Mouse (Mus musculus): ENCODE measurements around the gene Abr.
A peak's percentile ranks its signal among the peaks of the same experiment; 100 is the strongest.

The Abr gene

DNA sequence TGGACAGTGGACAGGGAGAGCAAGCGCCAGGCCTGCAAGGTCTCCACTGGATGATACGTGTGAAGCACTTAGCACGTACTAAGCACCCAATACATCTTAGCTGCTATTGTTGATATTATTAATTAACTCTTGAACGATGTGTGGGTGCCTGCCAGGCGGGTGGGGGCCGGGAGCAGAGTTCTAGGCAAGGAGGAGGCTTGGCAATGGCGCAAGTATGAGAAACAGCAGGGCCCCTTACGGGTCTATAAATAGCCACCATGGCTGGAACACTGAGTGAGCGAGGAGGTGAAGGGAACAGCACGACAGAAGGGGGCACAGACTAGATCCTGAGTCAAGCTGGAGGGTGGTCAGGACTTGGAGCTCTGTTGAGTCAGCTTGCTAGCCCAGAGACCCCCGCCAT is 107.0 kb downstream of the Abr start:
- DNase-seq, result no peak

DNA sequence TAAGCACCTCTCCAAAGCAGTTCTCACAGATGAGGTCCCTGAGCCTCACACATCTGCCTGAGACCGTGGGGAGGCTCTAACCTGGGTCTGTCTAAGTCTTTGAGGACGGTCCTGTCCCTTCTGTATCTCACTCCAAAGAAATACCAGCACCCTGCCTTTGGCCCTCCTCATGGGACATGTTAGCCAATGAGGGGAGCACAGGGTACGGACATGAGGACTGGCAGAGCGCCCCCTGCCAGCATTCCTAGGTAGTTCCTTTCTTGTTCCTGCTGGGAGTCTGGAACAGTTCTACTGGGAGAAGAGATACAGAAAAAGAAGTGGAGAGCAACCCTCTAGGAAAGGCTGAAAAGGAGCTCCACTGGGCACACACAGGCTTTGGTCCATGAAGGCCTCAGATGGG is 111.1 kb downstream of the Abr start:
- no peak for DNase-seq

DNA sequence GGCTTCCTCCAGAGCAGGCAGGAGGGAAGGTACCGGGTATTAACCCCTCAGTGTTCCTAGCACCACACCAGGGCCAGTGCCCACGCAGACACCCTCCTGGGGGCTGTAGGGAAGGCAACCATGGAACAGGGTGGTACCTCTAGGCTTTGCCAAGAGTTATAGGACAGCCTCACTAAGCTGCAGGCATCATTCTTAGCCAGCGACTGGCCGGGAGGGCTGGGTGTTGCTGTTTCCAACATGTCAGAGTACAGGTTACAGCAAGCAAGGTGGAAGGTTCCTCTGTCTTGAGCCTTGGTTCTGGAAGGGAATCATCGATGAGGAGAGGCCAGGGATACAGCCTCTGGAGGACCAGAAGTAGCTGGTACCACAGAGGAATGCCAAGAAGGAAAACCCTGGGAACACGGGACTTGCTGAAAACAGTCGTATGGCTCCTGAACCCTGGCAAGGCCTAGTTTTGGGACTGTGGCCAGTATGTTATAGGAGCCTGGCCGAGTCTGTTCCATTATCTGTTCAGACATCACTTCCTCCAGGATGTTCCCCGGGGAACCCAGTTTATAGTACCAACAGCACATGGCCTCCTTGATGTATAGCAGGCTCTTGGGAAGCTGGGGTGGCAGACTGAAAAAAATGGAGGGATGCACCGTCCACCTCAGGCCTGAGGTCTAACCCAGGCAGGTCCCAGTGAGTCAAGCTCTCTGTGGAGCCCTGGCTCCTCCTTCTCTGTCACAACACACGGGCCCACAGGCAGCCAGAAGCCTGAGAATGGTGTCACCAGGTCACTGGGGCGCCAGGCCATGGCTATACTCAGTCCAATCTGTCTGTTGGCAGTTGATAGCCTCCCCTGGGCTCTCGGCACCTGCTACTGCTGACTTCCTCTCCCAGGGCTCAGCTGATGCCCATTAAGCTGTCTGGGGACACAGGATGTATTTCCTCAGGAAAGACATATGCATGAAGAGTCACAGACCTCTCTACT is 112.1 kb downstream of the Abr start:
- no peak for DNase-seq

DNA sequence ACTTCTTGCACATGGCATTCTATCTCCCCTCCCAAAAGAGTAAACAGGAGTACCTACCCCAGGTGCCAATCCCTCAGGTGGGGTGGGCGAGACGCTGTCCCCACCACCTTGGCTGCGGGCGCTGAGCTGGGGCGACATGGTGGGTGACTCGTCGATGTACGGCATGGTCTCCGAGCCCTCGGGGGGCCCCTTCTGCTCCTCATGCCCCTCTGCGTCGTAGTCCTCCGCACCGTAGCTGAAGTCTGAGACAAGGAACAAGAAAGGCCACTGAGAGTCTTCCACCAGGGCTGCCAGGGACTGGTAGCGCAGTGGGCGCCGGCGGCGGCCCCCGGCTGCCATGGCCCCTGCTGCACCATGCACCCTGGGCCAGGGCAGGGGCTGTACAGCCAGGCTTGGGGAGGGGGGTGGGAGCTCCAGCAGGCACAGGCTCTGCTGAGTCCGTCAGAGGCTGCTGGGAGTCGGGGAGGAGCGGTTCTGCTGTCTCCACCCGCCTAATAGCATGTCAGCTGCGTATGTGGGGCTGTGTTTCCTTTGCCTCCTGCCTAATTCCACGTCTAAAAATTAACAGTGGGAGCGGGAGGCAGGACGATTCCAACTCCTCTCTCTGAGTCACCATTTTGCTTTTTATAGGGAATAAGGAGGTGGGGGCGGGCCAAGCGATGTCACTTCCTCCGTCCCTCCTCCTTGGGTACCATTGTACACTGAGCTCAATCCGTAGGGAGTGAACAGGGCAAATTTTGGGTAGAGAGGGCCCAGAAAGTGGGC is 113.1 kb downstream of the Abr start:
- DNase-seq, result no peak

DNA sequence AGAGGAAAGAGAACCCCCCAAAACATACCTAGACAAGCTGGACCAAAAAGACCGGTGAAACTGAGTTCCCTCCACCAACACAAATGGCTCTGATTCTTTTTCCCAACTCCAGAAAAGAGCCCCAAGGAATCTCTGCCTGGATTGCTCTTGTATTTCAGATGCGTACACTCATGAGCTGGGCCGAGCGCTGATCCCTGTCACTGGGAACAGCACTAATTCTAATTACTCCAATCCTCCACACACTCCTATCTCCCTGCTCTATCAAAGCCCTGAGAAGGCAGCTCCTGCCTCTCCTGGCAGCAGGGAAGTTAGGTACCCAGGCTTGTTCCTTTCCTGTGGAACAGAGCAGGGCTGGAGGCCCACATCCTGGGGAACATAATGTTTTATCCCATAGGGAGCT is 114.0 kb downstream of the Abr start:
- DNase-seq, result no peak

DNA sequence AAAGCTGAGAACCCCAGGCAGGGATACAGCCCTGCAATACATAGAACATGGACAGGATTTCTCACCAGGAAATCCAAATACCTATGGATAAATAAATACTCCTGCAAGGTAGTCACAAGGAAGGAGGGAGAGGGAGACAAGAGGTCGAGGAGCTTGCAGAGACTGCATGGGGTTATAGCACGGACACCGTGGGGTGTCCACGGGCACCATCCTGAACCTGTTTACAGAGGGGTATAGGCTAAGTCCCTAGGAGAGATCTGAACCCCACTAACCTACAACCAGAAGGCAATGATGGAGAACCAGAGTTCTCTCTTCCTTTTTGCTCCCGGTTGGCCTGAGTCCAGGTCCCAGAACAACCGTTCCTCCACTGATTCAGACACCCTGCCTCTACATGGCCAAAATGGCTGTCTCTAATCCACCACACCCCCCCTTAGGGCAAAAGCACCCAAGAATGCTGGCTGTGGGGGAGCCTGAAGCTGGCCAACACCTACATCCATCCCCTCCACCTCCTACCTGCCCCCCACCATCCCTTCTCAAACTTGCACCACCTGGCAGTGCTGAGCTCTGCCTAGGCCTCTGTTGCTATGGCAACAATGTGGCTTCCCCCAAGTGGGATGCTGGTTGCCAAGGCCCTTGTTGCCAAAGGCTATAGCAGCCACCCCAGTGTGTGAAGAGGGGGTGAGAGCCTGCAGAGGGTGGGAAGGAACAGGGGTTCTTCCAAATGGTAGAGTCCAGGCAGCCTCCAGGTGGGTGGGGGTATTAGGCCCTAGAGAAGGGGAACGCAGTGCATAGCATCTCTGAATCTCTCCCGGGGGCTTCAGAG is 114.6 kb downstream of the Abr start:
- no peak for DNase-seq

DNA sequence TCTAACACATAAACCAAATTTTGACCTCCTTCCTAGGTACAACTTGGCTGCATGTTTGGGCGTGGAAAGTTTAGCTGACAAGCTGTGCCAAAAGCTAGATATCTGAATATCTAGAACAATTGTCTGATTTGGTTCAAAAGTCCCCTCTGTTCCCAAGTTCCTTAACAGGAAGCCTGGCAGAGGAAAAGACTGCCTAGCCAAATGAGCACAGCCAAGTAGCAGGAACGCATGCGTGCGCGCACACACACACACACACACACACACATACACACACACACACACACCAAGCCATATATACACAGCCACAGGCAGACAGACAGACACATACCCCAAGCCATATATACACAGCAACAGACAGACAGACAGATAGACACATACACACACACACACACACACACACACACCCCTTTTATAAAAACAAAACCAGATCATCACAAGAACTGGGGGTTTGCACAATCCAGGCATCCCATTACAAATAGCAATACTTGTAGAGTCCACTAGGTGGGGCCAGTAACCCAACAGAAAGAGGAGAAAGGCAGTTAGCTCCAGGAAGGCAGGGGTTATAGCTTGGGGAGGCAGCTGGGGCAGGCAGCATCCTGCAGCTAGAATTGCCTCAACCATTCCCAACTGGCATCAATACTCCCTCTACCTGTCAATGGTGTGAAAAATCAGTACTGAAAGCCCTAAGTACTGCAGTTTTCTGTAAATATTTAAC is 115.4 kb downstream of the Abr start:
- DNase-seq, result peak; percentile 35

DNA sequence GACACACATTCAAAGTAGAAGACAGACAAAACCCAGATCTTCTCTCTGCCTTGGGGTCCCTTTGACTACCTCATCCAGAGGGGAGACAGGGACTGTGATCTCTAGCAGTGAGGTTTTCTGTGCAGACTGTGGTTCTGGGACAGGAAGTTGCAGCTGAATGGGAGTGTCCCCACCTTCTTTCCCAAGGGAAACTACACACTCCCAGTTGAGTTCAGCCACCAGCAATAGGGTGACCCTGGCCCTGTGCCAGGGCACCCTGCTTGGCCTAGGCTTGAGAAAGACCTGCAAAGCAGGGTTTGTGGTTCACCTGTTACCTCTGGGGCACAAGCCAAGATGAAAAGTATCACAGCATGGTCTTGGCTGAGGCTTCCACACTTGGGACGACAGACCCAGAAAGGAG is 117.0 kb downstream of the Abr start:
- no peak for DNase-seq

DNA sequence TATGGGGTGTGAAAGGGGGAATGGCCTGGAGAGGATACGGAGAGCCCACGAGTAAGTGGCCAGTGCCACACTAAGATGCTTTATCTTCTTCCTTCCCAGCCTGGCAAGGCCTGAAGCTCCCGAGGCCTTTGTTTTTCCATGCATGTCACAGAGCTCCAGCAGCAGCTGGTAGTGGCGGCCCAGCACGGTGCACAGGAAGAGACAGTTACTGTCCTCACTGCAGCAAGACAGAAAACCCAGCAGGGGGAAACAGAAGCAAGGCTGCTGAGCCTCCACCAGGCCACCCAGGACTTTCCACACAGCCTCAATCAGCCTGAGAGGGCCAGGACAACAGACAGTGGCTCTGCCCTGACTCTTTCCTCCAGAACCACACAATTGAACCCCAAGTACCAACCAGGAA is 118.1 kb downstream of the Abr start:
- DNase-seq, result no peak

DNA sequence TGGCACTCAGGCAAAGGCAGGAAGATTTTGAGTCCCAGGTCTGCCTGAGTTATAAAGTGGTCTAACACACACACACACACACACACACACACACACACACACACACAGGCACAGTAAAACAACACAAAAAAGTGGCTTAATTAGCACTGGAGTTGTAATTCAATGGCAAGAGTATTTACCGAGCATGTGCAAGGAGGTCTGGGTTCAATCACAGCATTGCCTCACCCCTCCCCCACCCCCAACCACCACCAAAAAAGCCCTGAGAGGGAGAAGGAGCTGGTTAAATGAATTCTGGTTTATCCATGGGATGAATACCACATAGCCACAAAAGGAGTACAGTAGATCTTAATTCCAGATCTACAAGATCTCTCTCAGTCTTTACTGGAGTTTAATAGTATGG is 122.1 kb downstream of the Abr start:
- no peak for DNase-seq

DNA sequence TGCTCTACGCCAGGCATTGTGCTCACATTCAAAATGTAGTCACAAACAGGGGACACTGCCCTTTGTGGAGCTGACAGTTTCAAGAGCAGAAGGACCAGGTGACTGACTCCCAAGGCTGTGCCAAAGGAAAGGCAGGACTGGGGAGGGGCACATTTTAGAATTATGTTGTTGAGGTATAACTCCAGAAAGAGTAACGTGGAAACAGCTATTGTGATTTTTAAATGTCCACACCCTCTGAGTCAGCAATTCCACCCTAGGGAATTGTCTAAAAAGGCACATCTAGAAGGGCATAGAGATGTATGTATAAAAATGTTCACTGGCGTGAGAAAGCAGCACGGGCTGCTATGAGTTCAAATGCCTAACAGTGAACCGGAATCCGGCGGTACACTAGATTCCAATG is 122.5 kb downstream of the Abr start:
- no peak for DNase-seq

DNA sequence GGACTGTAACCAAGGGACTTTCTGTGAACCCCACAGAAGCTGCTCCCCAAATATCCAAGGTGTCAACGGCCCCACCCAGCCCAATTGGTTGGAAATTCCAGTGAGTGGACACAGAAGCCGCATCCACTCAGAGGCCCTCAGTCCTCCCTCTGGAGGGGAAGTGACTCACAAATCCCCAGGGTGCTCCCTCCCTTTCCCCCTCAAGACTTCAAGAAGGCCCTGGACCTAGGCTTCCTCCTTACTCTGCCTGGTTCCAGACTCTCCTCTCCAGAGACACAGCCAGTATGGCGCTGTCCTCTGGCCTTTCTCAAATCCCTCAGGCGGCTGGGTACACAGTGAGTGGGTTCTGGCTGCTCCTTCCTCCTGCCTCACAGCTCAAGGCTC is 124.4 kb downstream of the Abr start:
- DNase-seq, result no peak

DNA sequence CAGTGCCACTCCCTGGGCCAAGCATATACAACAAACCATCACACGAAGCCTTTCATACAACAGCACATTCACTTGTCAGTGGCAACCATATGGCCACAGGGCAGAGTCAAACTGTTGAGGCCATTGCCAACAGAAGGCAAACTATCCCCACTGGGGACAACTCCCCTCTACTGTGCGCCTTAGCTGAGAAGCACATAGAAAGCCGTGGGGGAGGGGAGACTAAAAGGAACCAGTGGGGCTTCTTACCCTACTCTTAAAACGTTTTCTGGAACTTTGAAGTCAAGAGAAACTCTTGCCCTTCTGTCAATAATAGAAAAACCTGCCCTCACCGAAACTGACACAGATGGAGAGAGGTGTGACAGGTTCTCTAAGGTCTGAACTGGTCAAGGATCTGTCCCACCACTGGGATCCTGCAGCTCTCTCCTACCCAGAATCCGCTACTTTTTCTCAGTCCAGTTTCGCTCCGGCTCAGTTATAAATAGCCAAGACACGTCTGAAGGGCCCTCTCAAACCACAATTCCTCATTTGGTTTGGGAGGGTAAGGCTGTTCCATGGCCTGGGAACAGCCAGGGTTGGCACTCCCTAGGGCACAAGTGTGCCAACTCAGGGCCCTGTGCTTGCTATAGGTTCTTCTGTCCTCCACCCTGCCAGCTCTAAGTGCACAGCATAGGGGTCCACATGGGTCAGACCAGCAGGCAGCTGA is 124.9 kb downstream of the Abr start:
- DNase-seq, result no peak

DNA sequence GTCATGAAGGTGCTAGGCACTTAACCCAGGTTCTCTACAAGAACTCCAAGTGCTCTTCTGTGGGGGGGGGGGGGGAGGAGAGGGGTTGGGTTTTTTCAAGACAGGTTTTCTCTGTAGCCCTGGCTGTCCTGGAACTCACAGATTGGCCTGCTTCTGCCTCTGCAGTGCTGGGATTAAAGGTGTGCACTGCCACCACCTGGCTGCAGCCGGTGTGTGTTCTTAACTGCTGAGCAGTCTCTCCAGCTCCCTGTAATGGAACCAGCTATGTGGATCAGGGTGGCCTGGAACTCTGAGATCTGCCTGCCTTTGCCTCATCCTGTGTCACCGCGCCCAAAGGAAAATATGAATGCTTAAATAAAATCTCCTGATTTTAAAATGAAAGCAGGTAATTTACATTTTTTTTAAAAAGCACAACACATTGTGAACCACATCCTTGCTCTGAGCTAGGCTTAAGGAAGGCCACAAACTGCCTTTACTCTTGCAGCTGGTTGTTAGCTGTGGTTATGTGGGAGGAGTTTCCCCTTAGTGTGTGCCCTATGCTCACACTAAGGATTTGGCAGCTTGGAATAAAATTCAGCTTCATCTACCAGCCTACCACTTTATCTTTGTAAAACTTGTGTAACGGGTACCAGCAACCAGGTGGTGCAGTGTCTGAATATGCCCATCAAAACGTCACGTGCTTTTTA is 125.9 kb downstream of the Abr start:
- DNase-seq, result peak; percentile 35

DNA sequence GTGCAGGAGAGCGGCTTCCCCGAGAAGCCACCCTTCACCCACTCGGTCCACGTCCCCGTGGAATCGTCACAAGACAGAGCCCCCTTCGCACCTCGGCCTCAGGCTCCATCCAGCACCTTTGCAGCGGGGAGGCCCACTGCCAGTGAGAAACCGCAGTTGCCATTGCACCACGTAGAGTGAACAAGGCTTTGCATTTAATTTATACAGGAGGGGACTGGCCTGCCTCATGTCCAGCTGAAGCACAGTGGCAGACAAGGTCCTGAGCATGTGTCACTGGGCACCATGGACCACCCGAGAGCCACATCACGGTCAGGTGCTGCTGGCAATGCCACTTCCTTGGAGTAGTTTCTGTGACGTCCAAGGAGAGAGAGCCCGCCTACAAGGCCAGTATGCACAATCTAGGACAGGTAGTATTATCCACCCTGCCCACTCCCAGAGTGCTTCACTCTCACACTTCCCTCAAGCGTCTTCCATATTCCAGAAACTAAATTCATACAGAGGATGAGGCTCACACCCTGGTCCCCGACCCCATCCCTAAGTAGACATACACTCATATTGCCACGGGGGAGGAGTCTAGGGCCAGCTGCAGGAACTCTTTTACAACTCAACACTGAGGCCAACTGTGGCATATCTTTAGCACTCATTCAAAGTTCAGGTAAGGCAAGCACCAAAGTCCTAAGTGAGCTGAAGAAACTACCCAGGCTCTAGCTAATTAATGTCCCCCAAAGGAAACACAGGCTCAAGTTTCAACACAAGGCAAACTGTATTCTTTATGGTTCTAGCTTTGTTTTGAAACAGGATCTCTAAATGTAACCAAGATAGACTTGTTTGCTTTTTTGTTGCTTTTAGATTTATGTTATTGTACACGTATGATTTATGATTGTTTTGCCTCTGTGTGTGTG is 126.7 kb downstream of the Abr start:
- DNase-seq, result no peak

DNA sequence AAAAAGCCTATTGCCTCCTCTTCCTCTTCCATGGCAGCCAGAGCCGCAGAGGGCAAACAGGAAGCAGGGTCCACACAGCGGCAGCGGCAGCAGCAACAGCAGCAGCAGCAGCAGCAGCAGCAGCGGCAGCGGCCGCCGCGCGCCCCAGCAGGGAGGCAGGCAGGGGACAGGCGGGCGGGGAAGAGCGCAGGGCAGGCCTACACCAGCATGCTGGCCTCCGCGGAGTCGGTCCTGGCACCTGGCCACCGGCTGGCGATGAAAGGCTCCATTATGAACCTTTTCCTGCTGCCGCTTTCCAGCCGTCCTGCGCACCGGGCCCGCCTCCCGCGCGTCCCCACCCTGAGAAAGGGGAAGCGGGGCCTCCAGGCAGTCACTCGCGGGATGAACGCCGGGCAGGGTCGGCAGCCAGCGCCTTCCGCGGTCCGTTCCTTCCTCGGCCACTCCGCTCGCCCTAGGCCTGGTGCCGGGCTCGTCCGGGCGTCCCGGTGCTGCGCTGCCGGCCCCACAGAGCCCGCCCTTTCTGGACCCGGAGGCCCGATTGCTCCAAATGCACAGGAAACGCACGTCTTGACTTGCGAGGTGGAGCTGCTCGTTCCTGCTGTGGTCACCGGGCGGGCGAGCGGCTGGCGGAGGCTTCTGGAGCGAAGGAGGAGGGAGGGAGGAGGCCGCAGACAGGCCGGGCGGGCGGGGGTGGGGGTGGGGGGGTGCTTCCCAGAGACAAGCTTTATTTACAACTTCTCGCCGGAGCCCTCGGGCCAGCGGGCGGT is 127.6 kb downstream of the Abr start:
- peak; percentile 51 for DNase-seq

DNA sequence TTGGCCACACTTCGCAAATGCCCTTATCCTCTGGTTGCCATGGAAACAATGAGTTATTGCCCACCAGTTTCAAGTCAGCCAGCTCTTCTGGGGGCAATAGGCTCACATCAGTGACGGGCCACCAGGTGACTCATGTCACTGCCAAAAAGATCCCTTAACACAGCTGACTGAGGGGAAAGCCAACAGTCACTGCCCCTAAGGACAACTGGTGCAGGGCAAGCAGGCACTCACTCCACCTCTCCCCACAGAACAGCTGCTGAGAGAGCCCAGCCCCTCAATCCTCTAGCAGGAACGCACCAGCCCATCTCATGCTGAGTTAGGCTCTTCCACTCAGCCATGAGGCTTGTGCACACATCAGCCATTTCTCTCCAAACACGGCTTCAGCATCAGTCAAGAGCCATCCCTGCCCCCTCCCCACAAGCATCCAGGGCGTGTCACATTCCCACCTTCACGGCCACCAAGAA is 128.3 kb downstream of the Abr start:
- no peak for DNase-seq

DNA sequence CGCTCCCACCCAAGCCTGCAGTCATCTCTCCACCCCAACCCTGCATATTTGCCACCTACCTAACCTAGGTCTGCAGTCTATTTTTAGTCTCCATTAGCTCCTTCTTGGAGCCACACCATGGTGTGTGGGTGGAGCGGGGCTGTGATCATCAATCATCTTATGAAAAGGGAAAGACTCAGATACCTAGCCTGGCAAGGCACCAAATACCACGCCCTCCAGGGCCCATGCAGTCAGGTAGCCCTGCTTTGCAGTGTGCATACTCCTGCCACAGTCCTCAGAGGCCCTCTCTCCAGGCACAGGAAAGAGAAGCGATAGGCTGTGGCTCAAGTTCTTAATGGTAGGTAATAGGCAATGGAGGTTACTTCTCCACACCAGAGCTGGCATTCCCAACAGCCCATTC is 128.9 kb downstream of the Abr start:
- DNase-seq, result no peak

DNA sequence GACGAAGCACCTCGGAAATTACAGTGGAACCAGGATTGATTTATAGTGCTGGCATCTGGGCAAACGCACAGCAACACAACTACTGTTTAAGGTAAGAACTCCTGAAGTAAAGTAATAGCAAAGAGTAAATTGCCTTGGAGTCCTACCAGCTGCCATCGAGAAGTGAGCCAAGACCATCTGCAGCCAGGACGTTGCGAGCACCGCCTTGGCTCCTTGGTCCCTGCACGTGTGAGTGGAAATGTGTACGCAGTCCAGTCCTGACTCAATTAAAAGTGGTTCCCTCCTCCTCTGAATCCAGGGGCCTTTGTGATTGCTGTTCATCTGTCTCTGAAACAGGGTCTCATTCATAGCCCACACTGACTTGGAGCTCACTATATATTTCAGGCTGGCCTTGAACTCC is 130.3 kb downstream of the Abr start:
- DNase-seq, result no peak
